Mouse (Mus musculus) midbrain, embryonic 12.5 days (tissue): Measurements from ENCODE around the gene Ssh2. TPM values are rescaled to one million over a fixed set of nuclear protein-coding genes. Genes with fewer than 3 reads are reported as not detected.

Experiments used
- ATAC-seq: fragments of 200-750 bp; cut with Nextera tagmentation; 2 replicates; pipeline ENCODE4 v1.8.0; 2017; ENCODE audit warnings: low read depth, moderate TSS enrichment, moderate library complexity; ENCODE audit not compliant: low FRiP score
- H3K27ac ChIP-seq: fragments of 300-500 bp; sonication (generic); replicated peaks from 2 replicates; pipeline ENCODE4 v1.5.1; 2016; ENCODE audit warnings: mild to moderate bottlenecking
- H3K27me3 ChIP-seq: fragments of 300-500 bp; sonication (generic); 2 replicates; pipeline ENCODE4 v1.6.1; 2016; ENCODE audit warnings: mild to moderate bottlenecking
- H3K36me3 ChIP-seq: fragments of 300-500 bp; sonication (generic); 2 replicates; pipeline ENCODE4 v1.6.1; 2016
- H3K4me1 ChIP-seq: fragments of 300-500 bp; sonication (generic); 2 replicates; pipeline ENCODE4 v1.6.1; 2016
- H3K4me2 ChIP-seq: fragments of 300-500 bp; sonication (generic); replicated peaks from 2 replicates; pipeline ENCODE4 v1.6.1; 2016; ENCODE audit warnings: mild to moderate bottlenecking, moderate library complexity
- H3K4me3 ChIP-seq: fragments of 300-500 bp; sonication (generic); 2 replicates; pipeline ENCODE4 v1.5.1; 2016; ENCODE audit warnings: mild to moderate bottlenecking
- H3K9ac ChIP-seq: fragments of 300-500 bp; sonication (generic); replicated peaks from 2 replicates; pipeline ENCODE4 v1.6.1; 2016; ENCODE audit warnings: mild to moderate bottlenecking, moderate library complexity
- H3K9me3 ChIP-seq: fragments of 300-500 bp; sonication (generic); 2 replicates; pipeline ENCODE4 v1.6.1; 2016; ENCODE audit warnings: mild to moderate bottlenecking
- WGBS: fragments of 180-500 bp; shearing (Covaris S2); methylation state at CpG from one replicate; pipeline ENCODE4 v1.1.7; 2016; 5-methylcytosine and 5-hydroxymethylcytosine counted together
- polyA plus RNA-seq: library from polyadenylated mRNA; unstranded; fragments of >200 nt; fragmentation: Nextera tagmentation; extraction: Ambion mirVana; gene quantifications from 2 replicates; pipeline ENCODE4 v1.2.1, GENCODE M21; 2016

Ssh2 gene
- polyA plus RNA-seq, 1 experiment from 2014 or later = 15.1 TPM

DNA sequence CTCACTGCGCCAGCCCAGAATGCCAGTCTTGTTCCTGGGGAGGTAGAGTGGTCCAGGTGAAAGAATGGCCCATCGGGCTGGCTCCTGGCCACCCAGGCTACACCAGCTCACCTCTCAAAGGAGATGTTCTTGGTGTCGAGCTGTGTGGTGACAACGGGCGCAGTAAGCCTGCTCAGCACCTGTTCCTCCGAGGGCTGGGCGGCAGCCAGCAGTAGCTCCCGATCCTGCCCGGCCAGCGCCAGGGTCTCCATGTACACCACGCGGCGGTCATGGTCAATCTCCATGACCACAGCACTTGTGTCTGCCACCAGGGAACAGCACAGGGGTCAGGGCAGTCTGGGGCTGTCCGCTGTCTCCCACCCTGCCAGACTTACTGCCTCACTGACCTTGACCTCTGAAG, 260.1 kb downstream of the Ssh2 start:
- Histone ChIP-seq H3K27ac (no peak overlapping the region), H3K36me3 (peaks cover 45% of the 10 kb centered on the region), H3K9ac (no peak overlapping the region), H3K4me2 (no peak overlapping the region), H3K4me1 (no peaks in the 10 kb centered on the region), H3K9me3 (no peaks in the 10 kb centered on the region), H3K4me3 (no peak overlapping the region), H3K27me3 (no peaks in the 10 kb centered on the region)
- WGBS = 94% methylated on average over 14 of the region's 14 CpGs
- ATAC-seq = no peak

DNA sequence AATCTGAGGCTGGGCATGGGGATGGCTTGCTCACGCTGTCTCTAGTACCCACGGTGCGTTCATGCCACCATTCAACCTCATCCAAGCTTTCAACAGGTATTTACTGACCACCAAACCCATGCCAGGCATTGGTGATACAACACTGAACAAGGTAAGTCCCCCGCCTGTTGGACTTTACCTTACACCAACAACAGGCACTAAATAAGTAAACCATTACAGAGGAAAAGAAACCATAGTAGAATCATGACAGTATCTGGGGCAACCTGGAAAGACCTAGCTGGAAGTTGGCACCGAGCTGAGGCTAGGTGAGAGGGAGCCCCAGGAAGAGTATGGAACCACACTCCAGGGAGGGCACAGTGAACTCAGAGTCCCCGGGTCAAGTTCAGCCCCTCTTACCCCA, 260.8 kb downstream of the Ssh2 start:
- no peak for ATAC-seq

DNA sequence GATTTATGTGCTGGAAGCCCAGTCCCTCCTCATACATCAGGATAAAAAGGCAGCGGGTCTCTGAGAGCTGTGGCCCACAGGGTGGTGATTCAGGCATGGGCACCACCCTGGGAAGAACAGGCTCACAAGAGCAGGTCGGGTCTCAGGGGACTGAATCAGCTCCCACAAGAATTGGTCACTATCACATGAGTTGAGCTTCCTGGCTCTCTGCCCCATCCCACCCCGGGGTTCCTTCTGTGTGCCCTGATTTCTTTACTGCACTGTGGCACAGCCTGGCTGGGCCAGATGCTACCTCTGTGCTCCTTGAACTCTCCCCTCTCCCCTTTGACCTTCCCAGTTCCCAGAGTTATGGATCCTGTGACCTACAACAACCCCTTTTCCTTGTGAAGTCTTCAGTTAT, 267.0 kb downstream of the Ssh2 start:
- H3K9ac ChIP-seq = no peak overlapping the region
- H3K9me3 ChIP-seq = no peaks in the 10 kb centered on the region
- H3K4me2 ChIP-seq = no peak overlapping the region
- H3K27me3 ChIP-seq = no peaks in the 10 kb centered on the region
- WGBS = 76% methylated on average over 3 of the region's 3 CpGs
- H3K4me3 ChIP-seq = no peak overlapping the region
- peaks cover 52% of the 10 kb centered on the region for H3K4me1 ChIP-seq
- ATAC-seq = no peak
- H3K36me3 ChIP-seq = no peaks in the 10 kb centered on the region
- no peak overlapping the region for H3K27ac ChIP-seq

More for the DNA sequence above, 260.8 kb downstream of the Ssh2 start:
- Histone ChIP-seq H3K4me2 (no peak overlapping the region), H3K27me3 (no peaks in the 10 kb centered on the region), H3K27ac (no peak overlapping the region), H3K36me3 (peaks cover 38% of the 10 kb centered on the region), H3K4me1 (peaks cover 6% of the 10 kb centered on the region; the same call in 1 of the 2 replicates), H3K4me3 (no peak overlapping the region), H3K9ac (no peak overlapping the region), H3K9me3 (no peaks in the 10 kb centered on the region)
- WGBS = 92% methylated on average over 6 of the region's 6 CpGs

GRCm38 (mm10) chr11:77483510-77484255, 267.6 kb downstream of the Ssh2 start:
- Histone ChIP-seq H3K36me3 (no peaks in the 10 kb centered on the region), H3K9me3 (no peaks in the 10 kb centered on the region), H3K27me3 (no peaks in the 10 kb centered on the region), H3K4me3 (no peak overlapping the region), H3K4me1 (peaks cover 59% of the 10 kb centered on the region), H3K9ac (no peak overlapping the region), H3K4me2 (no peak overlapping the region), H3K27ac (no peak overlapping the region)
- ATAC-seq = no peak
- 78% methylated on average over 11 of the region's 11 CpGs for WGBS

DNA sequence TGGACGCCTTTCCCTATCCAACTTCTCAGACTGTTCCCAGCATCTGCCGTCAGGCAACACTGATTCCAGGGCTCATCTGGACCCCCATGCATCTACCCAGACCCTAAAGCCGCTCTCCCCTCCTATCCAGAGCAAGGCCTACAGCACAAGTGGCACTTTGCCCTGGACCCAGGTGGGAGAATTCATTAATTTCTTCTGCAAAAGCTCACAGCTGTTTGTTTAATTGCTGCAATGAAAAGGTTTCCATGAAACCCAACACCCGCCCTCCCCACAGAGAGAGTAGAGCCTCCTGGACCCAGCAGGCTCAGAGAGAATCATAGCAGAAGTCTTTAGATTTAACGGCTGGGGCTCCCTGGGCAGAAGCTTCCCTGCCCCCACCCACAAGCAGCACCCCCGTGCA, 269.1 kb downstream of the Ssh2 start:
- H3K27ac ChIP-seq = 0 out of 2 replicates have a peak overlapping the region, but pooled peaks have one; percentile 7

GRCm38 (mm10) chr11:77486798-77487197, 270.7 kb downstream of the Ssh2 start:
- peak overlapping the region; percentile 80 for H3K4me2 ChIP-seq
- 0 out of 2 replicates have a peak overlapping the region, but pooled peaks have one; percentile 26 for H3K27ac ChIP-seq
- peak overlapping the region; percentile 15; the same call in 1 of the 2 replicates for H3K4me3 ChIP-seq
- peaks cover 75% of the 10 kb centered on the region for H3K4me1 ChIP-seq
- no peaks in the 10 kb centered on the region for H3K27me3 ChIP-seq
- 0 out of 2 replicates have a peak overlapping the region, but pooled peaks have one; percentile 11 for H3K9ac ChIP-seq
- no peaks in the 10 kb centered on the region for H3K36me3 ChIP-seq
- ATAC-seq = no peak
- no peaks in the 10 kb centered on the region for H3K9me3 ChIP-seq
- 61% methylated on average over 5 of the region's 5 CpGs for WGBS

More for the DNA sequence above, 269.1 kb downstream of the Ssh2 start:
- 56% methylated on average over 6 of the region's 6 CpGs for WGBS
- H3K4me3 ChIP-seq = no peak overlapping the region
- H3K27me3 ChIP-seq = no peaks in the 10 kb centered on the region
- H3K4me1 ChIP-seq = peaks cover 65% of the 10 kb centered on the region
- H3K4me2 ChIP-seq = no peak overlapping the region
- no peak for ATAC-seq
- no peaks in the 10 kb centered on the region for H3K36me3 ChIP-seq
- H3K9ac ChIP-seq = no peak overlapping the region; the same call in 1 of the 2 replicates
- H3K9me3 ChIP-seq = no peaks in the 10 kb centered on the region

DNA sequence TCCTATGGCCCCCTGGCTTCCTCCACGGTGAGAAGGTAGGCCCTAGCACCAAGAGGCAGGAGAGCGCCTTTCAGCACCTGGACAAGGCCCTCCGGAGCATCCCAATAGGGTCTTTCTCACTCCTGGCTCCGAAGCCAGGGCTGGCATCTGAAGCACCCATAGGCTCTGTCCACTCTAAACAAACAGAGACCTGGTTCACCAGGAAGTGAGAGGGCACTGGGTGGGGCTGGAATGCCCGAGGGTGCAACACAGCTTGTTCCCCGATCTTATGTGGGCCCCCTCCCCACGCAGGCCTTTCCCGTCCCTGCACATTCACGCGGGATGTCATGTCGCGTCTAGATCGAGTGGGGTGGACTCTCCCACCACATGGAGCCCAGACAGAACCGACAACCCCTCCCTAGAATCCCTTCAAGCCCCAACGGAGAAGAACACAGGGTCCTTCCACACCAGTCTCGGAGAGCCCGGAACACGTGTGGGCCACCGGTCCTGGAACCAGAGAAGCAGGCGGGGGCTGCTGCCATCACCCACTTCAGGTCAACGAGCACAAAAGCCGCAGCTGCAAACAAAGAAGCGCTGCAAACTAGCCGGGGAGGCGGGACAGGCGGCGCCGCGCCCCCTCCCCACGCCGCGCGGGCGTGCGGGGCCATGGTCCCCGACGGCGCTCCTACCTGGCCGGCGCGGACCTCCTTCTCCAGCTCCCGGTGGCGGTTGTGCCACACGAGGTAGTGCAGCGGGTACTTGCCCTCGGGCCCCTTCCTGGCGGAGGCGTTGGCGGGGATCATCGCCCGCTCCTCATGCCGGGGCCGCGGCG, 272.9 kb downstream of the Ssh2 start:
- H3K4me2 ChIP-seq = peak overlapping the region; percentile 80
- H3K4me1 ChIP-seq = peaks cover 74% of the 10 kb centered on the region
- H3K9ac ChIP-seq = peak overlapping the region; percentile 93
- peak overlapping the region; percentile 78 for H3K27ac ChIP-seq
- peak overlapping the region; percentile 90 for H3K4me3 ChIP-seq
- 2% methylated on average over 55 of the region's 55 CpGs for WGBS
- no peaks in the 10 kb centered on the region for H3K9me3 ChIP-seq
- no peaks in the 10 kb centered on the region for H3K36me3 ChIP-seq
- no peak for ATAC-seq
- no peaks in the 10 kb centered on the region for H3K27me3 ChIP-seq

DNA sequence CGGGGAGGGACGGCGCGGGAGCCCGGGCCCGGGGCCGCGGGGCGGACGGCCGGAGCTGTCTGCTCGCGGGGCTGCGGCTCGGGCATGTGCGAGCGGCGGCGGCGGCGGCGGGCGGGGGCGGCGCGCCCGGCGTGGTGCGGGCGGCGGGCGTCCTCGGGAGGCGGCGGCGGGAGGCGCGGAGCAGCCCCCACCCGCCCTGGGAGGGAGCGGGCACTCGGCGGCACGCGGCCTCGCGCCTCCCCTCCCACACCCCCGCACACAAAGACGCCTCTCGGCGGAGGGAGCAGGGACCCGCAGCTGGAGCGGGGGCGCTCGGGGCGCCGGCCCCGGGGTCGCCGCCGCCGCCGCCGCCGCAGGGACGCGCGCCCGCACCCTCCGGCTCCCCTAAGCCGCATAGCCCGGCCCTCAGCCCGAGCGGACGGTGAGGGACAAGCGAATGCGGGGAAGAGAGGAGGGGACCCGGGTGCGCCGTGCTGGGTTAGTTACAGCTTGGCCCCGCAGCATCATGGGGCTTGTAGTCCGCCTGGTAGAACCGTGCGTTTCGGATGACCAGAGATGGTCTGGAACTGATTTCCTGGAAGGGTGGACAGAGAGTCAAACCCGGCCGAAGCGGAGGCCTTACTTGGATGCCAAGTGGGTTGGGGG, 273.6 kb downstream of the Ssh2 start, which contains the start of gene Ankrd13b:
Gene Ankrd13b, minus strand, starts transcription at position 88 of the 645 bp plus-strand sequence.
- peak; percentile 63 for ATAC-seq
- peak within 1 kb of the TSS; percentile 80 for H3K4me2 ChIP-seq
- H3K27ac ChIP-seq = peak within 1 kb of the TSS; percentile 87
- peak within 1 kb of the TSS; percentile 90 for H3K4me3 ChIP-seq
- H3K9me3 ChIP-seq = no peaks in the 10 kb centered on the region
- peak within 1 kb of the TSS; percentile 93 for H3K9ac ChIP-seq
- peaks cover 81% of the 10 kb centered on the region for H3K4me1 ChIP-seq
- no peaks in the 10 kb centered on the region for H3K27me3 ChIP-seq
- H3K36me3 ChIP-seq = no peaks in the 10 kb centered on the region
- under 1% methylated on average over 64 of the region's 87 CpGs for WGBS

GRCm38 (mm10) chr11:77490451-77490850, 274.4 kb downstream of the Ssh2 start:
- peak overlapping the region; percentile 93; the same call in 1 of the 2 replicates for H3K9ac ChIP-seq
- H3K4me1 ChIP-seq = peaks cover 81% of the 10 kb centered on the region
- H3K4me2 ChIP-seq = peak overlapping the region; percentile 80
- no peak for ATAC-seq
- no peaks in the 10 kb centered on the region for H3K36me3 ChIP-seq
- no peak overlapping the region for H3K27ac ChIP-seq
- no peaks in the 10 kb centered on the region for H3K9me3 ChIP-seq
- H3K27me3 ChIP-seq = no peaks in the 10 kb centered on the region
- peak overlapping the region; percentile 90 for H3K4me3 ChIP-seq
- WGBS = 68% methylated on average over 6 of the region's 6 CpGs

- Histone ChIP-seq H3K4me1 (peaks cover 80% of the 10 kb centered on the region), H3K9me3 (no peaks in the 10 kb centered on the region), H3K9ac (peak overlapping the region; percentile 63; the same call in 1 of the 2 replicates), H3K27me3 (no peaks in the 10 kb centered on the region), H3K4me3 (peak overlapping the region; percentile 97), H3K4me2 (peak overlapping the region; percentile 80), H3K27ac (peak overlapping the region; percentile 82), H3K36me3 (no peaks in the 10 kb centered on the region)
- 0% methylated on average over 13 of the region's 13 CpGs for WGBS
- ATAC-seq = peak; percentile 52; the same call in 1 of the 2 replicates
These were observed 275.0 kb downstream of the Ssh2 start for GRCm38 (mm10) chr11:77491123-77491501.

DNA sequence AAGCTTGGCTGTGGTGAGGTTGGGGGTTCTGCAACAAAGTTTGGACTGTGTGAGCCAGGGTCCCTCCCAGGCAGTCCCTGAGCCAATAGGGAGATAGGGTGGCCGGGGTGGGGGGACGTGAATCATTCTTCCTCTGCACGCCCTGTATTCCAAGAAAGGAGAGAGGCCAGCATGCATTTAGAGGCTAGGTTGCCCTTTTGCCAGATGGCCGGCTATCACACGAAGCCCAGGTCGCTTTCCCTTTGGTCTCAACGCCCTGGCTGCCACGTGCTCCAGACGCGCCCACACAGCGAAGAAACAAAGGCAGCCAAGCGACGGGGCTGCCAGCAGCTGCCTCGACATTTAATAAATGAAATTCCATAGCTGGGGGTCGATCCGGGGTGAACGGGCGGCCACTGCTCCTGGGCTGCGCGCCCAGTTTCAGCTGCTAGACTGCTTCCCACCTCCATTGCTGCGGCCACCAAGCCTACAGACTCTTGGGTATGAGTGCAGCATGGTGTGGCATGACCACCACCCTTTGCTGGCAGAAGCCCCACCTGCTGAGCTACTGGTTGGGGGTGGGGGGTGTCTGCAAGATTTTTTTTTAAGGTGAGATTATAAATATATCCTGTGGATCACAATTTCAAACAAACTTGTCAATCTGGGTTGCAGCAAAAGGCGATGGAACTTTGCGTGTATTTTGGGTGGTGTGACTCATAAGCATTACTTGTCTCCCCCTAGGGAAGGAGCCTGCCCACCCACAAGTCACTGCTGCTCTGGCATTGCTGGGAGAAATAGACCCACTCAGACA, 275.6 kb downstream of the Ssh2 start:
- H3K9me3 ChIP-seq = no peaks in the 10 kb centered on the region
- no peaks in the 10 kb centered on the region for H3K36me3 ChIP-seq
- H3K4me3 ChIP-seq = peak overlapping the region; percentile 97
- H3K9ac ChIP-seq = peak overlapping the region; percentile 63
- peak; percentile 55 for ATAC-seq
- H3K4me1 ChIP-seq = peaks cover 75% of the 10 kb centered on the region
- H3K4me2 ChIP-seq = peak overlapping the region; percentile 80
- no peaks in the 10 kb centered on the region for H3K27me3 ChIP-seq
- peak overlapping the region; percentile 82 for H3K27ac ChIP-seq
- under 1% methylated on average over 23 of the region's 23 CpGs for WGBS
